12 mouse cellular contexts compared by ENCODE assay signal in the genomic region with DNA sequence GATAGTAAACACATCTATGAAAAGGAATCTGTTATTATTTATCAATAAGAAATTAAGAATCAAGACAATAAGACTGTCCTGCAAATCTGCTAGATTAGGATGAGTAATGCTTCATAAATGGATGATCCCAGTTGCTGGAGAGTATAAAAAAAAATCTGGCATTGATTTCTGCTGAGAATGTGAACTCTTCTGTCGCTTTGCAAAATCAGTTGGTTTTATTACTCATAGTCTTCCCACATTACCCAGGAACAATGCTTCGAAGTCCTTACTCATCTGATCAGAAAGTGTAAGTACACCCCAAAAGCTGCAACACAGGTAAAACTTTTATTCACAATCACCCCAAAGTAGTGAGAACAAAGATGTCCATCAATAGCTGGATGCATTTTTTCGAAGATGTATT.
"Had no signal": no experiment of that assay in that cellular context is flagged by ENCODE, and none has a peak within 500 bp of the region (broad histone marks: within the 10 kb centered on the region; RNA-seq: fewer than 3 reads in every experiment).

No protein-coding gene starts in this region.

- DNase-seq: left cerebral cortex, postnatal 4 days; liver; liver, embryonic 13.5 days; liver, postnatal 0 days; lung, adult 18-20 months; lung, adult 2 months; lung, embryonic 14.5 days; lung, postnatal 10 days; lung, postnatal 14 days; lung, postnatal 36 days; lung, postnatal 4 days; midbrain, embryonic 14.5 days had no signal
